Mouse (Mus musculus): ENCODE results near the gene Arhgap29. TPM values are rescaled to one million over a fixed set of nuclear protein-coding genes. Genes with fewer than 3 reads are reported as not detected.

The Arhgap29 gene
- 10.3 and 14.2 TPM in 2 replicates for polyA plus RNA-seq (2015; fragmentation: Nextera tagmentation; extraction: Ambion mirVana)

DNA sequence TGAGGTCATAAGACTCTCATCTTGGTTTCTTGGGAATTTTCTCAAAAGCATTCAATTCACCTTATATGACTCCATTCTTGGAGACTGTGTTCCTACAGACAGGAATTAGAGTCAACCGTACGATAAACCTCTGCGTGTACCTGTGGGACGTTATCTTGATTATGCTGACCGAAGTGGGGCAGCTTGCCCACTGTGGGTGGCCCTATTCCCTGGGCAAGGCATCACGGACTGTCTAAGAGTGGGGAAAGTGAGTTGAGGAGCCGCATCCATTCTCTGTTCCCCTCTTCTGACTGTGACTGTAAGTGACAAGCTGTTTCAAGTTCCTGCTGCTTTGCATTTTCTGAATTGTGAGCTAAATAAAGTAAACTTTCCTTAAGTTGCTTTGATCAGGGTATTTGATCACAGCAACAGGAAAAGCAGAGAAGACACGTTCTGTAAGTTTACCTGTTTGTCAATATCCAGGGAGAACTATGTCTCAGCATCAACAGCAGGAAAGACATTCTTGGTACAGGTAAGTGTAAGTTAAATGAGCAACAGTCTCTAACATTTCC, at the start of gene Arhgap29:
Arhgap29 (plus strand) TSS at position 501 of the 551 bp plus-strand sequence.
- Histone ChIP-seq H3K9me3 (ENCODE audit: control insufficient read depth) (no peaks in the 10 kb centered on the region), H3K27me3 (replicated peaks; ENCODE audit: control insufficient read depth, insufficient read depth, low read length) (no peaks in the 10 kb centered on the region), H3K4me2 (replicated peaks; ENCODE audit: low read depth) (peak within 1 kb of the TSS; percentile 97), H3K4me3 (ENCODE audit: low read depth, low read length) (peak within 1 kb of the TSS; percentile 66), H3K4me1 (replicated peaks; ENCODE audit: control insufficient read depth, insufficient read depth, low read length) (no peaks in the 10 kb centered on the region), H3K27ac (ENCODE audit: low read depth, low read length) (peak within 1 kb of the TSS; percentile 57), H3K36me3 (ENCODE audit: control insufficient read depth, insufficient read depth) (no peaks in the 10 kb centered on the region), H3K9ac (ENCODE audit: low read depth, low read length) (peak within 1 kb of the TSS; percentile 68)
- no peak for TF ChIP-seq CTCF (IDR thresholded peaks at IDR 0.05; ENCODE audit: low read depth)
- 93% methylated on average over 8 of the region's 8 CpGs for WGBS
- no peak for ATAC-seq

DNA sequence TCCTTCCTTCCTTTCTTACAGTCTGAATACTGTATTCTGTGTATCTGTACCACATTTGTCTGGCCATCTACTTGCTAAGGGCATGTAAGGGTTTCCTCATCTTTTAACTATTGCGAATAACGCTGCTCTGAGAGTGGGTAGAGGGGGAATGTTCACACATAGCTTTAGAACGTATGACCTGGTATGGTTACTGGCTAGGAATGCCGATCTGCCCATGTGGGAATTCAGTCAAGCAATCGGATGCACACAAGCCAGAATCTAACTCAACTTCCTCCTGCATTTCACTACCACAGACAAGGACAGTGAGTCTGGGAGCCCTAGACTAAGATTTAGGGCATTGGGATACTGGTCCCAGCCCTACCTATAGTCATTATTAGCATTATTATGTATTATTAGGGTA, 49.6 kb upstream of the Arhgap29 start:
- no peaks in the 10 kb centered on the region for H3K27me3 ChIP-seq (replicated peaks; ENCODE audit: control insufficient read depth, insufficient read depth, low read length)
- H3K36me3 ChIP-seq (ENCODE audit: control insufficient read depth, insufficient read depth) = no peaks in the 10 kb centered on the region
- no peak overlapping the region for H3K9ac ChIP-seq (ENCODE audit: low read depth, low read length)
- no peak for ATAC-seq
- WGBS = 74% methylated on average over 5 of the region's 5 CpGs
- H3K4me1 ChIP-seq (replicated peaks; ENCODE audit: control insufficient read depth, insufficient read depth, low read length) = no peaks in the 10 kb centered on the region
- TF ChIP-seq CTCF (IDR thresholded peaks at IDR 0.05; ENCODE audit: low read depth) = no peak
- no peaks in the 10 kb centered on the region for H3K9me3 ChIP-seq (ENCODE audit: control insufficient read depth)
- H3K27ac ChIP-seq (ENCODE audit: low read depth, low read length) = no peak overlapping the region
- no peak overlapping the region for H3K4me2 ChIP-seq (replicated peaks; ENCODE audit: low read depth)
- H3K4me3 ChIP-seq (ENCODE audit: low read depth, low read length) = no peak overlapping the region

DNA sequence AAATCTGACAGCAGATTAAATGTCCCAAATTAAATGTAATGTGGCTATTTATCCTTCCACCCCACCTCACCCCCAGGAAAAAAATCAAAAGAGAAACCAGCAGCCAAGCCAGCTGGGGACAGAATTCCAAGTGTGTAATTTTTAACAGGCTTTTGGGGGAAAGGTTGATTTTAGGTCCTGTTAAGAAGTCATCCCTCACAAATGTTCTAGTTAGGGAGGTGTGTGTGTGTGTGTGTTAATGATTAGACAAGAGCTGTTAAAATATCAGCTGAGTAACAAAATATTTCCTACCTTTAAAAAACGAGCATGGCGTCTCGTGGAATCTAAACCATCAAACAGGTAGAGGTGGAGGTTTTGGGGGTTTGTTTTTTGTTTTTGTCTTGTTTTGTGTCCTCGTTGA, 49.1 kb upstream of the Arhgap29 start:
- TF ChIP-seq CTCF (IDR thresholded peaks at IDR 0.05; ENCODE audit: low read depth) = no peak
- H3K4me1 ChIP-seq (replicated peaks; ENCODE audit: control insufficient read depth, insufficient read depth, low read length) = no peaks in the 10 kb centered on the region
- no peaks in the 10 kb centered on the region for H3K27me3 ChIP-seq (replicated peaks; ENCODE audit: control insufficient read depth, insufficient read depth, low read length)
- H3K27ac ChIP-seq (ENCODE audit: low read depth, low read length) = no peak overlapping the region
- WGBS = 38% methylated on average over 4 of the region's 4 CpGs
- H3K4me2 ChIP-seq (replicated peaks; ENCODE audit: low read depth) = no peak overlapping the region
- ATAC-seq = no peak
- no peak overlapping the region for H3K9ac ChIP-seq (ENCODE audit: low read depth, low read length)
- no peaks in the 10 kb centered on the region for H3K36me3 ChIP-seq (ENCODE audit: control insufficient read depth, insufficient read depth)
- H3K4me3 ChIP-seq (ENCODE audit: low read depth, low read length) = no peak overlapping the region
- no peaks in the 10 kb centered on the region for H3K9me3 ChIP-seq (ENCODE audit: control insufficient read depth)

DNA sequence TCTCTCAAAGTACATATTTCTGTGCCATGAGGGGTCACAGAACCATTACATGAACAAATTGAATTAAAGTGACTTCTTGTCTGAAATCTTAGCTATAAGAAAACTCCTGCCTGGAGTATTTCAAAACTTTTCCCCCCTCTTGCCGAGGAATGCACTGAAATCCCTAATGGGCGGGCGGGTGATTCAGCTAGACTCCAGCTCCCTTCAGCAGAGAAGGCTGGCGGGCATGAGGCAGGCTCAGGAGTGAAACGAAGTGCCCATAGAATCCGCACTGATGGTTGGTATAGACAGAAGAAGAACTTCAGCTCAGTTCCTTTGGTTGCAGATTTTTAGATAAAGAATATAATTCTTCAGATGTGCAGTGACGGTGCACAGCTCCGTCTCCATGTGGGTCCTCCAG, 48.6 kb upstream of the Arhgap29 start:
- Histone ChIP-seq H3K36me3 (ENCODE audit: control insufficient read depth, insufficient read depth) (no peaks in the 10 kb centered on the region), H3K9ac (ENCODE audit: low read depth, low read length) (no peak overlapping the region), H3K27ac (ENCODE audit: low read depth, low read length) (no peak overlapping the region), H3K27me3 (replicated peaks; ENCODE audit: control insufficient read depth, insufficient read depth, low read length) (no peaks in the 10 kb centered on the region), H3K4me2 (replicated peaks; ENCODE audit: low read depth) (no peak overlapping the region), H3K4me3 (ENCODE audit: low read depth, low read length) (no peak overlapping the region), H3K9me3 (ENCODE audit: control insufficient read depth) (no peaks in the 10 kb centered on the region), H3K4me1 (replicated peaks; ENCODE audit: control insufficient read depth, insufficient read depth, low read length) (no peaks in the 10 kb centered on the region)
- no peak for ATAC-seq
- no peak for TF ChIP-seq CTCF (IDR thresholded peaks at IDR 0.05; ENCODE audit: low read depth)
- 68% methylated on average over 8 of the region's 8 CpGs for WGBS

DNA sequence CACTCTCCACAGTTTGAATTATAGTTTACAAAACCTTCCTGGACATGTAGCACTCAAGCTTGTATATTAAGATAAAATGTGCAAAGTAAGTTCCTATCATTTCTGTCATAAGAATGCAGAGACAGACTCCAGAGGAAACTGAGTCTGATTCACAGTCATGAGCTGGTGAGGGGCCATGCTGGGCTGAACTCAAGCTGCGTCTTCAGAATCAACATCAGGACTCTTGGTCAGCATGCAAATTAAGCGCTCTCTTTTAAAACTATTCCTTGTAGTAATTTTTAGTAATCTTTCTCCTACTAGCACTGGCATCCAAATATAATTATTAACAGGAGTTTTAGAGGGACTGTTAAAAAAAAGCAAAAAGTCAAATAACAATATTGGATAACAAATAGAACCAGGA, 47.9 kb upstream of the Arhgap29 start:
- Histone ChIP-seq H3K4me2 (replicated peaks; ENCODE audit: low read depth) (no peak overlapping the region), H3K4me3 (ENCODE audit: low read depth, low read length) (no peak overlapping the region), H3K4me1 (replicated peaks; ENCODE audit: control insufficient read depth, insufficient read depth, low read length) (no peaks in the 10 kb centered on the region), H3K9ac (ENCODE audit: low read depth, low read length) (no peak overlapping the region), H3K36me3 (ENCODE audit: control insufficient read depth, insufficient read depth) (no peaks in the 10 kb centered on the region), H3K27me3 (replicated peaks; ENCODE audit: control insufficient read depth, insufficient read depth, low read length) (no peaks in the 10 kb centered on the region), H3K27ac (ENCODE audit: low read depth, low read length) (no peak overlapping the region), H3K9me3 (ENCODE audit: control insufficient read depth) (no peaks in the 10 kb centered on the region)
- TF ChIP-seq CTCF (IDR thresholded peaks at IDR 0.05; ENCODE audit: low read depth) = no peak
- ATAC-seq = no peak
- WGBS = 92% methylated on average over 2 of the region's 2 CpGs

DNA sequence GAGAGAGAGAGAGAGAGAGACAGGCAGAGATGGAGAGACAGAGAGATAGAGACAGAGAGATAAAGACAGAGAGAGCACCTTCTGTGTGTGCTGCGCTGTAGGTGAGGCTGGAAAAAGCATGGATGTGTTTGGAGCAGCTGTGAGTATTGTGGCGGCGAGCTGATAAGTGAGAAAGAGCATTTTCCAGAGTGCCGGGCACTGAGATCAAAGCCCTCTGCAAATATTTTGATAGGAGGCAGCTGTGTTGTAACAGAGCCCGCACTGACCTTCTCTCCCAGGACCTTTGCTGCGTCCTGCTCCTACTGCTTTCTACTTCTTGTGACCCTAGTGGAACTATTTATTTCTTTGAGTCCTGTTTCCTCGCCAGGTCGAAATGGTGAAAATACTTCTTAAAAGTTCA, 45.7 kb upstream of the Arhgap29 start:
- Histone ChIP-seq H3K9me3 (ENCODE audit: control insufficient read depth) (no peaks in the 10 kb centered on the region), H3K36me3 (ENCODE audit: control insufficient read depth, insufficient read depth) (no peaks in the 10 kb centered on the region), H3K4me3 (ENCODE audit: low read depth, low read length) (no peak overlapping the region), H3K4me2 (replicated peaks; ENCODE audit: low read depth) (no peak overlapping the region), H3K27ac (ENCODE audit: low read depth, low read length) (no peak overlapping the region), H3K4me1 (replicated peaks; ENCODE audit: control insufficient read depth, insufficient read depth, low read length) (no peaks in the 10 kb centered on the region), H3K9ac (ENCODE audit: low read depth, low read length) (no peak overlapping the region), H3K27me3 (replicated peaks; ENCODE audit: control insufficient read depth, insufficient read depth, low read length) (no peaks in the 10 kb centered on the region)
- TF ChIP-seq CTCF (IDR thresholded peaks at IDR 0.05; ENCODE audit: low read depth) = no peak
- ATAC-seq = no peak
- WGBS = 20% methylated on average over 8 of the region's 8 CpGs

DNA sequence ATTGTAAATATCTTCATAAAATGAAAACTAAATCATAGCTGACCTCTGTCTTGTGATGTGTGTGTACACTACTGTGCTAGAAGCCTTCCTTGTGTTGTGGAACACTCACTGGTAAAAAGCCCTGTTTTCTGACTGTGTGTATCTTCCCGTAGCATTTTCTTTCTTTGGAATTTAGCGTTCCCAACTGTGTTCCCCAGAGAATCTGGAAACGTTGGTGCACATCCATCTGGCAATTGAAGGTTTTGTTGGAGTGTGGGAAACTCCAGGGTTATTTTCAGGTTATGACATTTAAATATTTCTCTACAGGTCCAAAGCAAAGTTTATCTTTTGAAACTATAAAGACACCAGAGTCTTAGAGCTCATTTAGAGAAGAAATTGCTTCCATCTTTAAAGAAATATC, 43.2 kb upstream of the Arhgap29 start:
- ATAC-seq = no peak
- Histone ChIP-seq H3K36me3 (ENCODE audit: control insufficient read depth, insufficient read depth) (no peaks in the 10 kb centered on the region), H3K9me3 (ENCODE audit: control insufficient read depth) (no peaks in the 10 kb centered on the region), H3K27me3 (replicated peaks; ENCODE audit: control insufficient read depth, insufficient read depth, low read length) (no peaks in the 10 kb centered on the region), H3K27ac (ENCODE audit: low read depth, low read length) (no peak overlapping the region), H3K4me3 (ENCODE audit: low read depth, low read length) (no peak overlapping the region), H3K9ac (ENCODE audit: low read depth, low read length) (no peak overlapping the region), H3K4me1 (replicated peaks; ENCODE audit: control insufficient read depth, insufficient read depth, low read length) (no peaks in the 10 kb centered on the region), H3K4me2 (replicated peaks; ENCODE audit: low read depth) (no peak overlapping the region)
- 61% methylated on average over 3 of the region's 3 CpGs for WGBS
- TF ChIP-seq CTCF (IDR thresholded peaks at IDR 0.05; ENCODE audit: low read depth) = no peak
